Mouse (Mus musculus) hindbrain, postnatal 0 days (tissue): ENCODE measurements at regions not wholly inside any gene's neighbourhood (a gene's known extent, or its start where the extent isn't known, plus 50 kb on each side); places are given as distances from the start of the nearest gene placed in this dataset.

ENCODE experiments used
- ATAC-seq: fragments of 200-750 bp; cut with Nextera tagmentation; 2 replicates; pipeline ENCODE4 v1.8.0; 2017; ENCODE audit warnings: mild to moderate bottlenecking, moderate TSS enrichment, moderate library complexity
- DNase-seq: peaks from one replicate; pipeline ENCODE4 v3.0.0-alpha.2; 2015; ENCODE audit warnings: low spot score
- H3K27ac ChIP-seq: fragments of 300-500 bp; sonication (generic); 2 replicates; pipeline ENCODE4 v1.5.1; 2014; ENCODE audit warnings: mild to moderate bottlenecking
- H3K27me3 ChIP-seq: fragments of 300-500 bp; sonication (generic); 2 replicates; pipeline ENCODE4 v1.6.1; 2014; ENCODE audit warnings: low read length, mixed read lengths; ENCODE audit not compliant: insufficient read depth
- H3K36me3 ChIP-seq: fragments of 300-500 bp; sonication (generic); 2 replicates; pipeline ENCODE4 v1.6.1; 2014; ENCODE audit warnings: low read length, mixed read lengths; ENCODE audit not compliant: insufficient read depth
- H3K4me1 ChIP-seq: fragments of 300-500 bp; sonication (generic); 2 replicates; pipeline ENCODE4 v1.6.1; 2014; ENCODE audit warnings: antibody characterized with exemption, low read length, mixed read lengths; ENCODE audit not compliant: insufficient read depth
- H3K4me2 ChIP-seq: fragments of 300-500 bp; sonication (generic); 2 replicates; pipeline ENCODE4 v1.6.1; 2014; ENCODE audit warnings: low read depth, mild to moderate bottlenecking, low read length, moderate library complexity, mixed read lengths
- H3K4me3 ChIP-seq: fragments of 300-500 bp; sonication (generic); 2 replicates; pipeline ENCODE4 v1.5.1; 2014; ENCODE audit warnings: low read length
- H3K9ac ChIP-seq: fragments of 300-500 bp; sonication (generic); replicated peaks from 2 replicates; pipeline ENCODE4 v1.6.1; 2014; ENCODE audit warnings: mild to moderate bottlenecking, low read length, moderate library complexity, mixed read lengths
- H3K9me3 ChIP-seq: fragments of 300-500 bp; sonication (generic); 2 replicates; pipeline ENCODE4 v1.6.1; 2016; ENCODE audit warnings: low read length, mixed read lengths
- CTCF ChIP-seq: IDR thresholded peaks from 2 replicates; pipeline ENCODE4 v1.5.1; 2016; ENCODE audit warnings: antibody characterized with exemption, control low read depth, low read depth
- WGBS: fragments of 180-500 bp; shearing (Covaris S2); extraction: QIAGEN DNeasy Blood & Tissue Kit; methylation state at CpG from one replicate; pipeline ENCODE4 v1.1.7; 2014; 5-methylcytosine and 5-hydroxymethylcytosine counted together

DNA sequence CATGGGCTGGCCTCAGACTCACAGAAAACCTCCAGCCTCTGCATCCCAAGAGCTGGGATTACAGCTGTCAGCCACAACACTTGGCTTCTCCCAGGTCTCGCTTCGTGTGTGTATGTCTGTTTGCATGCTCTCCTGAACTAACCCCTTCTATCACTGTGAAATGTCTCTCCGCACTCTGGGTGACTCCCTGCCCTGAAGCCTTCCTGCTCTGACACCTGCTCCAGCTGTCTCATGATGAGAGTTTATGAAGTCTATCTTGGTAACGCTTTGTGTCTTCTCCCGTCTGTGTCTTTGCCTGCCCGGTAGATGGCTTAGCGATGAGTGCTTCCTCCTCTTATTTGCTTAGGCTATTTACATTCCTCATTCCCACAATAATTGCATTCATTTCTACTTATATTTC, 133.0 kb downstream of the Ndufa10 start:
- Histone ChIP-seq H3K27ac (no peak overlapping the region), H3K4me1 (no peaks in the 10 kb centered on the region), H3K36me3 (no peaks in the 10 kb centered on the region), H3K4me2 (no peak overlapping the region), H3K27me3 (no peaks in the 10 kb centered on the region), H3K4me3 (no peak overlapping the region), H3K9me3 (no peaks in the 10 kb centered on the region), H3K9ac (no peak overlapping the region)
- no peak for TF ChIP-seq CTCF
- no peak for ATAC-seq
- WGBS: 86% methylated on average over 7 of the region's 7 CpGs
- DNase-seq: no peak

DNA sequence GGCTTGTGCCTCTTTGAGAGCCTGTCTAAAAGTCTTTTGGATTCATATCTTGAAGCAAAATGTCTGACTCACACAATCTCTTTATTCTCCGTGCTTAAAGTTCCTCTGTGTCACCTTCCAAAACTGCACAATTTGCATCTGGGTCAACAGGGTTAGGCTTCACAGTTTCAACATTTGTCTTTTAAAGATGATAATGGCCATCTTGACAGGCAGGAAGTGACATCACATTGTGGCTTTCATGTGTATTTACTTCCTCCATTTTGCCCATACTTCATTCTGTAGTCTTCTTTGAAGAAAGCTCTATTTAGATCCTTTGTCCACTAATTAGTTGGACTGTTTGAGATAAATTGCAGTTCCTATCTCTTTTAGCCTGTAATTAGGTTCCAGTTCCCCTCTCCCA, 135.1 kb downstream of the Ndufa10 start:
- WGBS: 88% methylated on average over 1 of the region's 1 CpGs
- no peak overlapping the region for H3K4me3 ChIP-seq
- H3K36me3 ChIP-seq: no peaks in the 10 kb centered on the region
- no peak overlapping the region for H3K4me2 ChIP-seq
- DNase-seq (no peak), ATAC-seq (no peak)
- H3K27ac ChIP-seq: no peak overlapping the region
- TF ChIP-seq CTCF: no peak
- H3K4me1 ChIP-seq: no peaks in the 10 kb centered on the region
- H3K9ac ChIP-seq: no peak overlapping the region
- H3K27me3 ChIP-seq: no peaks in the 10 kb centered on the region
- no peaks in the 10 kb centered on the region for H3K9me3 ChIP-seq

DNA sequence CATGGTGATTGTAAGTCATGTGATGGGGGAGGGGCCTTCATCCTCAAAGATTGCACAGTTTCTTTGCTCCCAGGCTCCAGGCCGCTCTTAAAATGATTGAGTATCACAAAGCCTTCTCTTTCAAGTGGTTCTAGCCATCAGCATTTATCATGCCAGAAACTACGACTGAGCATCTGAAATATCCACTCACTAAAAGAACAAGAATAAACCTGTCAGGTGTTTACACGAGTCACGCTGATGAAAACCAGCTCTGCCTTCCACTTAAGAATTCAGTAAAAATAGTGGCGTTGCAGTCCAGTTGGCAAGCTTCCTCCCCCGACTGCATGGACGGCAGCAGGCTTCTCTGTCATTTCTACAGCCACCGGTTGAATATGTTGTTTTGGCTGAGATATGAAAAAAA, 136.2 kb downstream of the Ndufa10 start:
- no peak overlapping the region for H3K4me2 ChIP-seq
- H3K9me3 ChIP-seq: no peaks in the 10 kb centered on the region
- no peak for TF ChIP-seq CTCF
- no peak overlapping the region for H3K4me3 ChIP-seq
- no peak overlapping the region for H3K27ac ChIP-seq
- H3K27me3 ChIP-seq: no peaks in the 10 kb centered on the region
- no peak for ATAC-seq
- 70% methylated on average over 8 of the region's 8 CpGs for WGBS
- H3K4me1 ChIP-seq: no peaks in the 10 kb centered on the region; the same call in 1 of the 2 replicates
- DNase-seq: no peak
- no peaks in the 10 kb centered on the region for H3K36me3 ChIP-seq
- H3K9ac ChIP-seq: no peak overlapping the region

DNA sequence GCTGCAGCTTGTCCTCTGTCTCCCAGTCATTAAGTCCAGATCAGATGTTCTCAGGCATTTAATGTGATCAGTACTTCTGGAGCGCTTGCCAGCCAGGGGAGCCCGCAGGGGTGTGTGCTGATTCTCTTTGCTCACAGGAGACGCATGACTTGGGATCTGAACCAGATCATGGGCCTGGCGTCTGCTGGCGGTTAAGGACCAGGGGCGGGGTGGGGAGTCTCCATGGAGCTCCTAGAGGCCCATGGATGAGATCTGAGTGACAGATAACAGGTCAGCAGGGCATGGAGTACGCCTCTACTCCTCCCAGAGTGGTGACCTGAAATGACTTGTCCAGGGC, 136.7 kb upstream of the Hdac4 start:
- H3K4me3 ChIP-seq: no peak overlapping the region

DNA sequence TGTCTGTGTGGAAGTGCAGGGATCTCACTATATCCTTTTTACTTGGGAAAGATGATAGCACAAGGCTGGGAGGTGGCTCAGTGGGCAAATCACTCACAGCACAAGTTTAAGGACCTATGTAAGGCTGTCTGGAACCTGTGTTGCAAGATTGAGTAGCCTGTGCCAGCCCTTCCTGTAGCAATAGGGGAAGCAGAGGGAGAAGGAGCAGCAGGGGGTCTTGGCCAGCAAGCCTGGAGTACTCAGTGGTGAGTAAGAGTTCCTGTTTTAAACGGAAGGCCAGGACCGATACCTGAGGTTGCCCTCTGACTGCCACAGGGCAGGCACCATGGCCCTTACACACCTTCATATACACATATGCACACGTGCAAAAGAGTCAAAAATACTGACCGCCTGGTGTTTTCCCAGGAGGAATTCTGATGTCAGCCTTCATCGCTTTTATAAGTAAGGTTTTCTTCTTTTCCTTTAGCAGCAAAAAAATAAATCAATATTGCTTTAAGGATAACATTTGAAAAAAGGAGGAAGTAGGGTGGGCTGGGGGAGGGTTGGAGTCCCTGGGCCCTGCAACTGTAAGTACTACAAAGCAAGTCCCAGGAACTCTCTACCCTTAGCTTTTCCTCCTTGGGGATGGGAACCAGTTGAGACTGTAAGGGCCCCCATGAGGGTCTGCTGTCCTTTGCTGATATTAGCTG, 136.2 kb upstream of the Hdac4 start:
- WGBS: 77% methylated on average over 5 of the region's 5 CpGs
- Histone ChIP-seq H3K4me3 (no peak overlapping the region), H3K36me3 (no peaks in the 10 kb centered on the region), H3K9ac (no peak overlapping the region), H3K27ac (no peak overlapping the region), H3K4me1 (no peaks in the 10 kb centered on the region; the same call in 1 of the 2 replicates), H3K4me2 (no peak overlapping the region), H3K27me3 (no peaks in the 10 kb centered on the region), H3K9me3 (no peaks in the 10 kb centered on the region)
- no peak for ATAC-seq
- no peak for DNase-seq
- no peak for TF ChIP-seq CTCF

More for the DNA sequence above, 136.7 kb upstream of the Hdac4 start:
- Histone ChIP-seq H3K36me3 (no peaks in the 10 kb centered on the region), H3K27me3 (no peaks in the 10 kb centered on the region), H3K9me3 (no peaks in the 10 kb centered on the region), H3K9ac (no peak overlapping the region), H3K4me1 (no peaks in the 10 kb centered on the region; the same call in 1 of the 2 replicates), H3K27ac (no peak overlapping the region), H3K4me2 (no peak overlapping the region)
- 69% methylated on average over 7 of the region's 7 CpGs for WGBS
- no peak for DNase-seq
- TF ChIP-seq CTCF: no peak
- no peak for ATAC-seq

DNA sequence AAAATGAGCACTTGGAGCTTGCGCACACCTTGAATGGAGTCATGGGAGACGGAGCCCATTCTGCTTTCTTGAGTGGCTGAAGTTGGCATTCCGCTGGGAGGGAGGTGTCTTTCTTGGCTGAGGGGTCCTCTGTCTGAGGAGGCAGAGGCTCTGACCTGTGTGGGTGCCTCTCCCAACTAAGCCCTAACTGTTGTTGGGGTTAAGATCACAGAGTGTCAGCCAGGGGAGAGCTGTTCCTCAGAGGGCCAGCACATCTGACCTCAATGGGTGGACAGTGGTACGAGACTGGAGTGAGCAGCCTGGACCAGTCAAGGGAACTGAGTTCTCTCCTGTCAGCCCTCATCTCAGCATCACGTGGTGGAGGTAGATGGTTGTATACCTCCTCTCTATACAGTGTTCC, 134.7 kb upstream of the Hdac4 start:
- Histone ChIP-seq H3K4me3 (no peak overlapping the region), H3K36me3 (no peaks in the 10 kb centered on the region), H3K27me3 (no peaks in the 10 kb centered on the region), H3K4me2 (no peak overlapping the region), H3K9me3 (no peaks in the 10 kb centered on the region), H3K9ac (no peak overlapping the region), H3K27ac (no peak overlapping the region), H3K4me1 (no peaks in the 10 kb centered on the region; the same call in 1 of the 2 replicates)
- TF ChIP-seq CTCF: no peak
- DNase-seq (no peak), ATAC-seq (no peak)
- 92% methylated on average over 5 of the region's 5 CpGs for WGBS

DNA sequence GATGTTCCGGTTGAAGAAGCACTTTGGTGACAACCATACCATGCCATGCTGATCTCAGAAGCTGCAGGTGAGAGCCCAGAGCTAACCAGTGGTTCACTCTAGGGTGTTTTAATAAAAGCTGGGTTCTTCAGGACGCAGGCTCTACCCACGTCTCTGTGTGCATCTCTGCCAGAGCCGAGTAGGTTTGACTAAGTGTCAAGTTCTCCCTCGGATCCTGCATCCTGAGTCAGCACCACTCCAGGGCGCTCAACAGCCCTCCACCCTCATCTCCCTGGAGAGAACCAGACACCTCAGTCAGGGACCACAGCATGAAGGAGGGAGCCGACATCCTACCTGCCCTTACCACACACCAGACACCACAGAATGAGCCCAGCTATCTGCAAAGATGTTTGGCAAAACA, 134.0 kb upstream of the Hdac4 start:
- no peaks in the 10 kb centered on the region for H3K36me3 ChIP-seq
- no peak overlapping the region for H3K27ac ChIP-seq
- no peak overlapping the region for H3K9ac ChIP-seq
- H3K4me3 ChIP-seq: no peak overlapping the region
- H3K4me2 ChIP-seq: no peak overlapping the region
- no peaks in the 10 kb centered on the region for H3K27me3 ChIP-seq
- ATAC-seq (no peak), DNase-seq (no peak)
- no peaks in the 10 kb centered on the region for H3K9me3 ChIP-seq
- no peaks in the 10 kb centered on the region; the same call in 1 of the 2 replicates for H3K4me1 ChIP-seq
- no peak for TF ChIP-seq CTCF
- WGBS: 85% methylated on average over 7 of the region's 7 CpGs
